Mouse (Mus musculus) ovary, adult 2 months (tissue): ENCODE results near the gene Krtap9-5. TPM values are rescaled to one million over a fixed set of nuclear protein-coding genes. Genes with fewer than 3 reads are reported as not detected.

Experiments used
- polyA plus RNA-seq: library from polyadenylated mRNA; depleted of rRNA; stranded (reverse); fragments of >200 nt; gene quantifications from 2 replicates; pipeline ENCODE4 v1.2.3, GENCODE M21; 2012; rRNA removed

The Krtap9-5 gene
- polyA plus RNA-seq: not detected in 2 replicates

GRCm38 (mm10) chr11:99948175-99948574 lies at the start of gene Krtap9-5:
Krtap9-5 (plus strand) TSS chr11:99948475.

GRCm38 (mm10) chr11:99907620-99908019 lies 40.7 kb upstream of the Krtap9-5 start, which contains the start of gene Krtap31-1:
Krtap31-1 (plus strand) TSS chr11:99907920.

GRCm38 (mm10) chr11:99914451-99914850 lies 33.8 kb upstream of the Krtap9-5 start, which contains the start of gene Gm11565:
Gm11565 (plus strand) TSS chr11:99914751.

GRCm38 (mm10) chr11:99935991-99936390 lies 12.3 kb upstream of the Krtap9-5 start, which contains the start of gene Krtap31-2:
Krtap31-2 (plus strand) TSS chr11:99936291.

GRCm38 (mm10) chr11:99978953-99979352 lies 30.7 kb downstream of the Krtap9-5 start, which contains the start of gene Krtap29-1:
Krtap29-1 (minus strand) TSS chr11:99979053.

GRCm38 (mm10) chr11:99986180-99986647 lies 37.9 kb downstream of the Krtap9-5 start, which contains the start of gene Krtap16-1:
Krtap16-1 (minus strand) TSS chr11:99986597.

GRCm38 (mm10) chr11:99993620-99994383 lies 45.5 kb downstream of the Krtap9-5 start, which contains the start of gene Krtap17-1:
Krtap17-1 (minus strand) TSS chr11:99993994.

Other genes starting within 250 kb of the Krtap9-5 start
- not detected in 2 replicates for gene Gm14180, start 214.2 kb upstream of the Krtap9-5 start, polyA plus RNA-seq
- gene Gm11595, start 175.6 kb upstream of the Krtap9-5 start, polyA plus RNA-seq: not detected in 2 replicates
- gene Krtap4-8, start 167.8 kb upstream of the Krtap9-5 start, polyA plus RNA-seq: not detected in 2 replicates
- gene Krtap4-9, start 163.3 kb upstream of the Krtap9-5 start, polyA plus RNA-seq: not detected in 2 replicates
- not detected in 2 replicates for gene Gm11596, start 155.0 kb upstream of the Krtap9-5 start, polyA plus RNA-seq
- not detected in 2 replicates for gene Gm11569, start 149.5 kb upstream of the Krtap9-5 start, polyA plus RNA-seq
- not detected in 2 replicates for gene Gm11554, start 144.0 kb upstream of the Krtap9-5 start, polyA plus RNA-seq
- not detected in 2 replicates for gene Krtap4-13, start 138.6 kb upstream of the Krtap9-5 start, polyA plus RNA-seq
- not detected in 2 replicates for gene Gm11564, start 132.8 kb upstream of the Krtap9-5 start, polyA plus RNA-seq
- not detected in 2 replicates for gene 2300003K06Rik, start 110.4 kb upstream of the Krtap9-5 start, polyA plus RNA-seq
- gene Krtap4-16, start 96.9 kb upstream of the Krtap9-5 start, polyA plus RNA-seq: not detected in 2 replicates
- gene Gm11568, start 90.6 kb upstream of the Krtap9-5 start, polyA plus RNA-seq: not detected in 2 replicates
- not detected in 2 replicates for gene Gm11559, start 84.0 kb upstream of the Krtap9-5 start, polyA plus RNA-seq
- not detected in 2 replicates for gene Krtap9-1, start 75.1 kb upstream of the Krtap9-5 start, polyA plus RNA-seq
- gene Gm11567, start 69.3 kb upstream of the Krtap9-5 start, polyA plus RNA-seq: not detected in 2 replicates
- gene Krtap31-1, start 40.6 kb upstream of the Krtap9-5 start, polyA plus RNA-seq: not detected in 2 replicates
- gene Gm11565, start 33.7 kb upstream of the Krtap9-5 start, polyA plus RNA-seq: not detected in 2 replicates
- not detected in 2 replicates for gene Krtap31-2, start 12.2 kb upstream of the Krtap9-5 start, polyA plus RNA-seq
- gene Krtap29-1, start 30.6 kb downstream of the Krtap9-5 start, polyA plus RNA-seq: not detected in 2 replicates
- not detected in 2 replicates for gene Krtap16-1, start 38.1 kb downstream of the Krtap9-5 start, polyA plus RNA-seq
- 0.23 TPM in 1 of 2 replicates, not detected in the other for gene Krtap17-1, start 45.5 kb downstream of the Krtap9-5 start, polyA plus RNA-seq
- not detected in 2 replicates for gene Krt33a, start 67.7 kb downstream of the Krtap9-5 start, polyA plus RNA-seq
- gene Krt33b, start 81.4 kb downstream of the Krtap9-5 start, polyA plus RNA-seq: not detected in 2 replicates
- not detected in 2 replicates for gene Krt34, start 93.1 kb downstream of the Krtap9-5 start, polyA plus RNA-seq
- gene Krt31, start 102.1 kb downstream of the Krtap9-5 start, polyA plus RNA-seq: not detected in 2 replicates
- gene Krt32, start 139.8 kb downstream of the Krtap9-5 start, polyA plus RNA-seq: not detected in 2 replicates
- 0.07 TPM in 1 of 2 replicates, not detected in the other for gene Krt35, start 147.8 kb downstream of the Krtap9-5 start, polyA plus RNA-seq
- gene Krt36, start 157.2 kb downstream of the Krtap9-5 start, polyA plus RNA-seq: 0.52 and 1.2 TPM in 2 replicates
- 1.1 and 1.3 TPM in 2 replicates for gene Krt13, start 173.1 kb downstream of the Krtap9-5 start, polyA plus RNA-seq
- gene Krt15, start 187.5 kb downstream of the Krtap9-5 start, polyA plus RNA-seq: 0.51 and 0.58 TPM in 2 replicates
- gene Krt19, start 200.2 kb downstream of the Krtap9-5 start, polyA plus RNA-seq: 323 and 438 TPM in 2 replicates
- not detected in 2 replicates for gene Krt9, start 244.8 kb downstream of the Krtap9-5 start, polyA plus RNA-seq